Mouse (Mus musculus): Measurements from ENCODE around the gene Tbc1d9. TPM values are rescaled to one million over a fixed set of nuclear protein-coding genes. Genes with fewer than 3 reads are reported as not detected.
A peak's percentile ranks its signal among the peaks of the same experiment; 100 is the strongest.

The Tbc1d9 gene
- total and polyA plus RNA-seq, 2 experiments from 2014 or later: 16.8 to 128 TPM

DNA sequence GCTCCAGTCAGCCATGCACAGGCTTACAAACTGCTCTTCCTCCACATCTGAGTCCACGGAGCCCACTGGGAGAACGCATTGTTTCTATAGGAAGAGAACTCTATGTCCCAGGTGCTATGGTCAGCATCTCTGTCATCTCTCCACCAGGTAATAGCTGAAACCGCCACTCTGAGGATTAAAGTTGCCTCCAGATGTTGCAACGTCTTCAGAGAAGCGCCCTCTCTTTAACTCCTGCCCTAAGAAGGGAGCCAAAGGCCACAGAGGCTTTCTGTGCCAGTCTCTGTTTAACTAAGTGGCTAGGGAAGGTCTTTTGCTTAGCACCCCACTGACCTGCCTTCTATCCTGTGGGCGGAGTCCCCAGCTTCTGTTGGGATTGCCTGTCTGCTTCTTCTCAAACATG lies 85.7 kb downstream of the Tbc1d9 start:
- Histone ChIP-seq H3K4me2 (ENCODE audit: low read depth, low read length) (no peak overlapping the region), H3K4me3 (ENCODE audit: low read length) (no peak overlapping the region), H3K9me3 (ENCODE audit: low read length) (no peaks in the 10 kb centered on the region), H3K4me1 (ENCODE audit: insufficient read depth, low read length) (no peaks in the 10 kb centered on the region), H3K36me3 (ENCODE audit: insufficient read depth, low read length) (peaks cover 29% of the 10 kb centered on the region), H3K9ac (replicated peaks; ENCODE audit: low read length) (no peak overlapping the region), H3K27ac (no peak overlapping the region), H3K27me3 (ENCODE audit: insufficient read depth, low read length) (no peaks in the 10 kb centered on the region)
- ATAC-seq (no peak), DNase-seq (ENCODE audit: low spot score) (no peak)
- WGBS: 92% methylated on average over 6 of the region's 6 CpGs
- no peak for TF ChIP-seq CTCF (IDR thresholded peaks at IDR 0.05; ENCODE audit: low read depth)

DNA sequence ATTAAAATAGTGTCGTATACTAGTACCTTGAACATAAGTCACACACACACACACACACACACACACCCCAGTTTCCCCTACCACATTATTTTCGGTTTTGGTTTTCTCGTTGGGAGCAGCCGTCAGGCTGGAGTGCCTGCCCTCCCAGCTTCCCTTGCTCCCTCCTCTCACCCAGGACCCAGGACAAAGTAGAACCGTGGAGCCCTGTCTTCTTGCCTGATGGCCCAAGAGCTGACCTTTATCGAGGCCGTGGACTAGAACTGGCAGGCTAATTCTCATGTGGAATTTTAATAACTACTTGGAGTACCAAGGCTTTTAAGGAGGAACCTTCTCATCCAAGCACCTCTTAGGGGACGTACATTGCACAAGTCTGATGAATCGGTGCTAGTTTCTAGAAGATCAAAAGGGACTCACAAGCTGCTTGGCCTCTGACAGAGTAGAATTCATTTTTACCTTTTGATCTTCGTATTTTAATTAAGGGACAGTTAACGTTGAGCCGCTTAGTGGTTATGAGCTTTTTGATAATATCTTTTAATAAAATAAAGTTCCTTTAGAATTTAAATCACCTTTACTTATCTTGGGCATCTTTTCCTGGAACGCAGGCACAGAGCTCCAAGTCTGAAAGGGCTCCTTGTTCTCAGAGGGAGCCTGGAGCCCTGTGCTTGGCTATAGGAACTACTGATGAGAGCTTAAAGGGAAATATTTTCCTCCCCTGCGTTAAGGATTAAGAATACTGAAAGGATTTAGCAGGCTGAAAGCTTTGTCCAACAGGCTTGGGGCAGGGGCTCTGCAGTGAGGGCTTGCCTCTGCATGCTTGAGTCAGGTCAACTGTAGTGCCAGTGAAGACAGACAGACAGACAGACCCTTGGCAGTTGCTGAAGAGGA lies 86.5 kb downstream of the Tbc1d9 start:
- ATAC-seq: no peak

DNA sequence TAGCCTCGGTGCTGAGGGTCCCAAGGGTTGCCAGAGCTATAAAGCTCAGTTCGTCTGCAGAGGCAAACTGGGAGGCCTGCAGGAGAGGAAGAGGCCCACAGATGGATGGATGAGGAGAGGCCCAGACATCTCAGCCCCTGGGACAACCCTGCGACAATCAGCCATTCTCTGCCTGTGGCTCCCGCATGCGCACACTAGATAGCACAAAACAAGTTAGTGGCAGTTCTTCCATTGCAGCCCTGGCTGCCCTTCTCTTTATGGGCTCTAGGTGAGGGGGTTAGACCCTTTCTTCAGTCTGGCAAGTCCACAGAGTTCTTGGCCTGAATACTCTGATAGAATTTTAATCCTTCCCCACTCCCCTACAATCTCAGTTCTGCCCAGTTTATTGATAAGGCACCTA lies 87.6 kb downstream of the Tbc1d9 start:
- TF ChIP-seq CTCF (IDR thresholded peaks at IDR 0.05; ENCODE audit: low read depth): no peak
- Histone ChIP-seq H3K27me3 (ENCODE audit: insufficient read depth, low read length) (no peaks in the 10 kb centered on the region), H3K36me3 (ENCODE audit: insufficient read depth, low read length) (peaks cover 42% of the 10 kb centered on the region), H3K4me3 (ENCODE audit: low read length) (no peak overlapping the region), H3K4me2 (ENCODE audit: low read depth, low read length) (no peak overlapping the region), H3K9ac (replicated peaks; ENCODE audit: low read length) (no peak overlapping the region), H3K27ac (no peak overlapping the region), H3K4me1 (ENCODE audit: insufficient read depth, low read length) (no peaks in the 10 kb centered on the region), H3K9me3 (ENCODE audit: low read length) (no peaks in the 10 kb centered on the region)
- DNase-seq (ENCODE audit: low spot score) (no peak), ATAC-seq (no peak)
- 84% methylated on average over 5 of the region's 5 CpGs for WGBS

More for the DNA sequence above, 86.5 kb downstream of the Tbc1d9 start:
- Histone ChIP-seq H3K9me3 (ENCODE audit: low read length) (no peaks in the 10 kb centered on the region), H3K4me1 (ENCODE audit: insufficient read depth, low read length) (no peaks in the 10 kb centered on the region), H3K27ac (no peak overlapping the region), H3K4me2 (ENCODE audit: low read depth, low read length) (no peak overlapping the region), H3K9ac (replicated peaks; ENCODE audit: low read length) (no peak overlapping the region), H3K27me3 (ENCODE audit: insufficient read depth, low read length) (no peaks in the 10 kb centered on the region), H3K36me3 (ENCODE audit: insufficient read depth, low read length) (peaks cover 36% of the 10 kb centered on the region), H3K4me3 (ENCODE audit: low read length) (no peak overlapping the region)
- WGBS: 76% methylated on average over 14 of the region's 14 CpGs
- TF ChIP-seq CTCF (IDR thresholded peaks at IDR 0.05; ENCODE audit: low read depth): no peak
- DNase-seq (ENCODE audit: low spot score): no peak

DNA sequence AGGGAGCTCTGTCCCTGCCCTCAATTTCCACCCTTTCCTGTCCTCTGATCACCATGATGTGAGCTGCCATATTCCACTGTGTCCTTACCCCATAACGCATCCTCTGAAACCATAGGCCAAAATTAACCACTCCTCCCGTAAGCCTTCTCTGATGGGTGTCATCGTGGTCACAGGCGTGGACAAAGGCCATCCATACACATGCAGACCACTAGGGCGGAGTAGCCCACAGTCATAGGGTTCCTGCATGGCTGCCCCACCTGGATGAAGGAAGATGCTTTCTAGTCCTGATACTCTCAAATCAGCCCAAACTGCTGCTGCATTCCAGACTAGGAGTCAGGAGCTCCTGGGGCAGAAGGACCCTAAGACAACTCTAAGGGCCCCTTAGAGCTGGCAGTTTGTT lies 92.5 kb downstream of the Tbc1d9 start:
- H3K36me3 ChIP-seq (ENCODE audit: insufficient read depth, low read length): peaks cover 42% of the 10 kb centered on the region; the same call in 1 of the 2 replicates
- no peak overlapping the region for H3K4me2 ChIP-seq (ENCODE audit: low read depth, low read length)
- H3K9me3 ChIP-seq (ENCODE audit: low read length): no peaks in the 10 kb centered on the region
- H3K4me1 ChIP-seq (ENCODE audit: insufficient read depth, low read length): no peaks in the 10 kb centered on the region
- no peak for DNase-seq (ENCODE audit: low spot score)
- no peak for TF ChIP-seq CTCF (IDR thresholded peaks at IDR 0.05; ENCODE audit: low read depth)
- 90% methylated on average over 5 of the region's 5 CpGs for WGBS
- H3K4me3 ChIP-seq (ENCODE audit: low read length): no peak overlapping the region
- ATAC-seq: no peak
- H3K9ac ChIP-seq (replicated peaks; ENCODE audit: low read length): no peak overlapping the region
- no peaks in the 10 kb centered on the region for H3K27me3 ChIP-seq (ENCODE audit: insufficient read depth, low read length)
- no peak overlapping the region for H3K27ac ChIP-seq

DNA sequence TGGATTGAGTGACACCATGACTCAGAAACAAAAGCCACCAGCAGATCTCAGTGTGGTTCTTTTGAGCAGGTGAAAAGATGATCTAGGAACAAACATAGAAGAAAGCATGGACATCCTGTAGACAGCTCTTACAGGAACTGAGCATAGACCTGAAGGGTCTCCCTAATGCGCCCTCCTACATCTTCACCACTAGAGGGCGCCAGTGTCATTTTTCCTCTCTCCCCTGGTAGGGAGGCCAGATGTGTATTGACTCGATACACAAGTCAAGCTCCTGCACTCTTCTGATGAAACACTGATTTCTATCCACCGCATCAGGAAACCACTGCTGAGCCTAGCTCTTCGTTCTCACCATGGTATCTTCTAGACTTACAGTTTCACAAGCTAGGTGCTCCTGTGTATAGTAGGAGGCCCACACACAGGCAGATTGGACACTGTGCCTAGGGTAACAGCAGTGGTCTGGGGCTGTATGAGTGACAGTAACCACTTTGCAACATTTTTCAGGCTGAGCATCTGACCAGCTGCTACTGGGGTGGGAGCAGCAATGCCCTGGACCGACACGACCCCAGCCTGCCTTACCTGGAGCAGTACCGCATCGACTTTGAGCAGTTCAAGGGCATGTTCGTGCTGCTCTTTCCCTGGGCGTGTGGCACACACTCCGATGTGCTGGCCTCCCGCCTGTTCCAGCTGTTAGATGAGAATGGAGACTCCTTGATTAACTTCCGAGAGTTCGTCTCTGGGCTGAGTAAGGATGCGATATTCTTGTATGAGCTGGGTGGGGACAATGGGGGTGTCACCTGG lies 95.5 kb downstream of the Tbc1d9 start:
- peaks cover 36% of the 10 kb centered on the region; the same call in 1 of the 2 replicates for H3K36me3 ChIP-seq (ENCODE audit: insufficient read depth, low read length)
- 71% methylated on average over 16 of the region's 16 CpGs for WGBS
- peak; percentile 95 for TF ChIP-seq CTCF (IDR thresholded peaks at IDR 0.05; ENCODE audit: low read depth)

DNA sequence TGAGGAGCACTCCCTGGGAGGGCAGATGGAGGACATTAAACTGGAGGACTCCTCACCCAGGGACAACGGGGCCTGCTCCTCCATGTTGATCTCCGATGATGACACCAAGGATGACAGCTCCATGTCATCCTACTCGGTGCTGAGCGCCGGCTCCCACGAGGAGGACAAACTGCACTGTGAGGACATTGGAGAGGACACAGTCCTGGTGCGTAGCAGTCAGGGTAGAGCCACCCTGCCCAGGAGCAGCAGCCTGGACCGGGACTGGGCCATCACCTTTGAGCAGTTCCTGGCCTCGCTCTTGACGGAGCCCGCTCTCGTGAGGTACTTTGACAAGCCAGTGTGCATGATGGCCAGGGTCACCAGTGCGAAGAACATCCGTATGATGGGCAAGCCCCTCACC lies 106.0 kb downstream of the Tbc1d9 start:
- no peak overlapping the region for H3K4me2 ChIP-seq (ENCODE audit: low read depth, low read length)

More for the DNA sequence above, 95.5 kb downstream of the Tbc1d9 start:
- H3K27ac ChIP-seq: no peak overlapping the region
- ATAC-seq (peak; percentile 87), DNase-seq (ENCODE audit: low spot score) (peak; percentile 74)
- H3K4me1 ChIP-seq (ENCODE audit: insufficient read depth, low read length): no peaks in the 10 kb centered on the region
- no peaks in the 10 kb centered on the region for H3K9me3 ChIP-seq (ENCODE audit: low read length)
- H3K9ac ChIP-seq (replicated peaks; ENCODE audit: low read length): no peak overlapping the region
- no peak overlapping the region for H3K4me3 ChIP-seq (ENCODE audit: low read length)
- H3K27me3 ChIP-seq (ENCODE audit: insufficient read depth, low read length): no peaks in the 10 kb centered on the region
- H3K4me2 ChIP-seq (ENCODE audit: low read depth, low read length): no peak overlapping the region

More for the DNA sequence above, 106.0 kb downstream of the Tbc1d9 start:
- H3K36me3 ChIP-seq (ENCODE audit: insufficient read depth, low read length): peaks cover 33% of the 10 kb centered on the region
- no peak for TF ChIP-seq CTCF (IDR thresholded peaks at IDR 0.05; ENCODE audit: low read depth)
- ATAC-seq (0 out of 2 replicates have a peak, but pooled peaks have one; percentile 7), DNase-seq (ENCODE audit: low spot score) (no peak)
- no peak overlapping the region for H3K4me3 ChIP-seq (ENCODE audit: low read length)
- no peaks in the 10 kb centered on the region for H3K4me1 ChIP-seq (ENCODE audit: insufficient read depth, low read length)
- 96% methylated on average over 14 of the region's 14 CpGs for WGBS
- no peak overlapping the region for H3K27ac ChIP-seq
- H3K9me3 ChIP-seq (ENCODE audit: low read length): no peaks in the 10 kb centered on the region
- no peaks in the 10 kb centered on the region for H3K27me3 ChIP-seq (ENCODE audit: insufficient read depth, low read length)
- H3K9ac ChIP-seq (replicated peaks; ENCODE audit: low read length): no peak overlapping the region

Measured in hindbrain, postnatal 0 days (tissue).